Mouse (Mus musculus): Measurements from ENCODE around the gene Ate1.
"Not testable (repeated sequence)": the region's sequence is repeated elsewhere in the genome, so short reads cannot be mapped to it uniquely, and the experiment has no call there.

Gene Ate1

DNA sequence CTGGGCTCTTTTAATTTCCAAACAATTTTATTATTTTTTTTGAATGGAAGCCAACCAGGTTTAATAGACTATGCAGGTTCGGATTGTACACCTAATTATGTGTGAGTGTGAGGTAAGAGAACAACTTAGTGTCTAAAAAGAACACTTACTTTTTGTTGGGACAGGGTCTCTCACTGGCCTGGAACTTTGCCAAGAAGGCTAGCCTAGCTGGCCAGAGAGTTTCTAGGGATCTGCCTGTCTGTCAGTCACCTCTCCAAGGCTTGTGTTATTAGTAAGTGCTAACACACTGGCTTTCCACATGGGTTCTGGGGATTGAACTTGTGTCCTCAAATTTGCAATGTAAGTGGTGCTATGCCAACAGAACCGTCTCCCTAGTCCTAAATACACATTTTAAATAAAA lies 116.8 kb downstream of the Ate1 start:
- no peak for DNase-seq (ENCODE audit: low spot score in 2 of 2)

DNA sequence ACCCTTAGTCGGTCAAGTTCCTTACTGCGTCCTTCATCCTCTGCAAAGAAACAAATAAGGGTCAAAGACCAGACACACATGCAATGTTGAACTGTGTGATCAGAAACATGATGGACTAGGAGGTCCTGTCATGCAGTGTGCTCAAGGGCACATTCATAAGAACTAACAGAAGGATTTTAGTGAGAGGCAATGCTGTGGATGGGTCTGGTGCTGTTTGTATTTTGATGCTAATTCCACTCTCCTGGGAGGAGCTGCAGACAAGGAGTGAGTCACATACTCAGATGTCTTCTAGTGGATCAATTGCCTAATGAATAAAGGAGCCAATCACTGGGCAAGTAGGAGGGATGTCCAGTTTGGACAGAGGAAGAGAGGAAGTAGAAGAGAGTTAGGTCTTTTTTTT lies 125.5 kb downstream of the Ate1 start:
- DNase-seq (ENCODE audit: low spot score in 2 of 2): no peak

DNA sequence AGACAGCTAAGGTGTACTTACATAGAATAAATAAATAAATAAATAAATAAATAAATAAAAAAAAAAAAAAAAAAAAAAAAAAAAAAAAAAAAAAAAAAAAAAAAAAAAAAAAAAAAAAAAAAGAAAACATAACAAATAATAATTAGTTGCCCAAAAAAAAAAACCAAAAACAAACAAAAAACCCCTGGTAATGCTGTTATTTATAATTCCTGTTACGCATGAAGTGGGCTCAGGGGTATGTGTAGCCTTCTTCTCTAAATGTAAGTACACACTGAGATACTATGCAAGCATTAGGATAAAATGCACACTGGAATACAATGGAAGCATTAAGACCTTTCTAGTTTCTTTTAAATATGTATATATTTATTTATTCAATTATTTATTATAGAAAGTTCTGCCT lies 130.1 kb downstream of the Ate1 start:
- DNase-seq (ENCODE audit: low spot score in 2 of 2): not testable (repeated sequence)

DNA sequence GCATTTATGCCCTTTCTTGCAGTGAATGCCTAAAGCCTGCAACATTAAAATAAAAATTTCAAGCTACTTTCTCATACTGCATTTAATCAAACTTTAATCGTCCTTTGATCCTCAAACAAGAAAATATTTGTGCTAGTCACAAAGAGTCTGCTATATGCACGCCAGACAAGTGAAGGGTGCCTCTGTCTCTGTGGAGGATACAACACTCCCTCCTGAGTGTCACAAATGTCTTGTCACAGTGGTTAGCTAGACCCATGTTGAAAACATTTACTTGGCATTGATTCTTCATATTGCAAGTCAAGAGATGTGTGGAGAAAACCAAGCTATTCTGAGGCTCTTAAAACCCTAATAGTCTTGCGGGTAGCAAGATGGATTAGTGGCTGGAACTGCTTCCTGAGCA lies 133.9 kb downstream of the Ate1 start:
- no peak for DNase-seq (ENCODE audit: low spot score in 2 of 2)

DNA sequence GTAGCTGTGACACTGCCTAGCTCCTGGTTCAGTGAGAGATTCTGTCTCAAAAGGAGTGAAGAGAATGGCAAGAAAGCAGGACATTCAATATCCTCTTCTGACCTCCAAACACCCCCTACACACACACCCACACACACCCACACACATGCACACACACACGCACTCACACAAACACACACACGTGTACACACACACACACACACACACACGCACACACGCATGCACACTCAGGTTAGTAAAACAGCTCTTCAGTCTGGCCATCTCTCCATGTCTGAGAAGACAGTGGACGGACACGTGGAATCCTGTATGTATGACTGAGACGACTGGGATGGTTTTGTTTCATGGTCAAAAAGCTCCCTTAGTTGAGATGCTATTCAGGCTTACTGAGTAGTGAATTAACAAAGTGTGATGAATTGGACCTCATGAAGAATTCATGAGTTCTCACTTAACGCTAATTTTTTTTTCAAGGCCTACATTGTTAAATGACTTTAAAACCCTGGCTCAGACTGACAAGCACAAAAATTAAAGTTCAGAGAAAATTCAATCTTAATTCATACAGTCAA lies 134.4 kb downstream of the Ate1 start:
- DNase-seq (ENCODE audit: low spot score in 2 of 2): no peak

DNA sequence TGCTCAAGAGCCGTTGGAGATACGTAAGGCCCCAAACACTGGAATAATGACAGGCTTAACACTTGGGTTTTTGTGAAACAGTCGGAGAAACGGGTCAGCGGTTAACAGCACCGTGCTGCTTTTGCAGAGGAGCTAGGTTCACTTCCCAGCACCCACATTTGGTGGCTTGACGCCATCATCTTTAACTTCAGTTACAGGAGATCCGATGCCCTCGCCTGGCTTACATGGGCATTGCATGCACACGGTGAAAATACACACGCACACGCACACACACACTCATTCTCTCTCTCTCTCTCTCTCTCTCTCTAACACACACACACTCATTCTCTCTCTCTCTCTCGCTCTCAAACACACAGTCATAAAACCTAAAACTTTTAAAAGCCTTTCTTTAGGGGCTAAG lies 138.0 kb downstream of the Ate1 start:
- no peak for DNase-seq (ENCODE audit: low spot score in 2 of 2)

DNA sequence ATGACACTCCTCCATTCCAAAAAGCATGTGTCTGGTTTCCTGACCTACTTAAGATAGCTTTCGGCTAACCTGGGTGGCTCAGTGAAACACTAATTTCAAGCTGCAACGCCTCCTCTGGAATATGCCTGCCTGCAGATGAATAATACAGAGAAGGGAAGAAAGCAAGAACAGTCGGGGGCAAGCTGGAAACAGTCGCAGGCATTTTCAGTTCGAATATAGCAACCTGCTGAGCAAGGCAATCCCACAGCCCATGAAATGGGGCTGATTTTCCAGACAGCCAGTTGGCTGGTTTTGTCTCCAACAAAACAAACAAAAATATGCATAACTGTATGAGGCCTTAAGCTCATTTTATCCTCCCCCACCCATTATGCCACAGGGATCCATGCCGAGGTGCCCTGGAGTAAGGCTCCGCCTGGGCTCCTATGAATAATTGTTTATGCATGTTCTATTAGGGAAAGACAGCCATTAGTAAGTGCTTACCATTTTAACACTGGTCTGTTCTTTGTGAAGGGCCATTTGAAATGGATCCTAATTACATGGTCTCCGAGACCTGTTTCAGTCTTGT lies 138.7 kb downstream of the Ate1 start:
- no peak for DNase-seq (ENCODE audit: low spot score in 2 of 2)

DNA sequence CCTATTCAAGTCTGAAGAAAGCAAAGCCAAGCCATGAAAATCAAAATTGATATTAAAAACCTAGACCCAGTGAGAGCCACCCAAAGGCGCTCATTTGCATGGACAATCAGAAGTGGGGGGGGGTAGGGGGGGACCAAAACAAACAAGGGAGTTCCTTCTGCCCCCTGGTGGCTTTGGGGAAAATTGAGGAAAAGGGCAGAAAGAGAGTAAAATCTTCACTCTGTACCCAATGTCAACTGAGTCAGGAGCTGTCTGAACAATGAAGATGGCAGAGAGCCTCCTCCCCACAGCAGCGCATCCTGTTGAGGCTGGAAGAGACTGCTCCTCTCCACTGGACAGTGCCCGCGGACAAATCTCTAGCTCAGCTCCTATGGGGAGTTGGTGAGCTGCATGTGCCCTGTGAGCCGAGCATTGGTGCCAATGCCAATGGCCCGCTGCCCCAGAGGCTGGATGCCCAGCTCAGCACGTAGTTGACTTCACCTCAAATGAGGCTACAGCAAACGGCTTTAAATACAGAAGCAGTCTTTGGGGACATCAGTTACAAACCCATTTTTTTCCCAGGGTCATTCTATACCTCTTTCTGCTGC lies 139.3 kb downstream of the Ate1 start:
- no peak for DNase-seq (ENCODE audit: low spot score in 2 of 2)

DNA sequence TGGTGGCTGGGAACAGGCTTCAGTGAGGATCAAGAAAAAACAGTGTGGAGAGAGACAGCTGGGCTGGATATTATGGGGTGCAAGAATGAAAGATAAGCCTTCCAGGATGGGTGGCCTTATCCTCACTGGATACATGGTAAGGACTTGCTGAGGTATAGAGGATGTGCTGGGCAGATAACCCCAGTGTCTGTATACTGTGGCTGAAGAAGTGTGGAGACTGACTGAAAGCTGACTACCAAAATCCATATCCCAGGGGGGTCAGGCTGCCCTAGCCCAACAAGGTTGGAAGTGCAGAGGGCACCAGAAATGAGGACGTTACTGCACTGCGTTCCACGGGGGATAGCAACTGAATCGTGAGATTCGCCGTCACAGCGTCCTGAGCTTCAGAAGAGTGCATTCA lies 139.8 kb downstream of the Ate1 start:
- DNase-seq (ENCODE audit: low spot score in 2 of 2): no peak

DNA sequence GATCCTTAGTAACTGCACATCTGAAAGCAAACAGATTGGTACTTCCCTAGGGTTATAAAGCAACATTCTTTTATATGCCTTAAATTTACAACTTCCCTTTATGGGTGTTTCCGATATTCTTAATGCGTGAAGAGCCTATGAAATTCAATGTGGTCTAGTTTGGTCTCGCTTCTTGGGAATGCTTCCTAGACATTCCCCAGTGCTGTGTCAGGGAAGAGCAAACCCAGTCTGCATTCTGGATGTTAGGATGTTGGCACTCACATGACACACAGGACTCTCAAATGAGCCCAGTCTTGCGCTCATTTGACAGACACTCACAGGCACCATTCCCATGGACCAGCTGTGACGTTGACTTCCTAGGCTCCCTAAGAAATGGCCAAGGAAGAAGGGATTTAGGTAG lies 140.3 kb downstream of the Ate1 start:
- DNase-seq (ENCODE audit: low spot score in 2 of 2): no peak

DNA sequence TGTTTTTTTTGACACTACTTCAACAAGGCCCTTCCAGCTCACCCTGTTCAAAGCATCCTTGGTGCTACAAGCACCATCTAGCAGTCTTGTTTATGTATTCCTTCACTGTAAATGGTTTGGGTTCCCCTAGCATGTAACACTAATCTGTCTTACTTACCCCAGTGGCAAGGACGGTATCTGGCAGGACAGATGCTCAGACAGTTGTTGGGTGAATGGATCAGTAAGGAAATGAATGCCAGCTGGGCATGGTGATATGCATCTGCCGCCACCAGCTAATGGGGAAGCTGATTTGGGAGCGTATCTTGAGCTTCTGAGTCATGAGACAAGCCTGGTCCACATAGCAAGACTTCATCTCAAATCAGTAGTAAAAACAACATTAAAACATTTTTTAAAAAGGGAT lies 141.9 kb downstream of the Ate1 start:
- no peak for DNase-seq (ENCODE audit: low spot score in 2 of 2)

DNA sequence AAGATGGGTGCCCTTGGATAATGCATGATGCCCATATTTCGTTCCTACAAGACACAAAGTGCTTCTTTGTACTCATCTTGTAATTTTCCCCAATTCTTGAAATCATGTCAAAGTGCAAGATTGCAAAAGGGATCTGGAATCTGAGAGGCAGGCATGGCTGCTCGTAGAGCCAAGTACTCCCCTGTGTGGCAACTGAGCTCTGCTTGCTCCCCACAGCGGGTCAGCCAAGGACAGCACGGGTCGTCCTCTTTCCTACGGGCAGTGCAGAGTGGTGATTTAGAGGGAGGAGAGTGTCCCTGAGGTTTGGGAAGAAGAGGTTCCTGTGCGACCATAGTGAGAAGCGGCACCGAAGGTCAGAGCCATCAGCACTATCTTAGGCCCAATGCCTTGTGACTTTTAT lies 145.9 kb downstream of the Ate1 start:
- no peak for DNase-seq (ENCODE audit: low spot score in 2 of 2)

DNA sequence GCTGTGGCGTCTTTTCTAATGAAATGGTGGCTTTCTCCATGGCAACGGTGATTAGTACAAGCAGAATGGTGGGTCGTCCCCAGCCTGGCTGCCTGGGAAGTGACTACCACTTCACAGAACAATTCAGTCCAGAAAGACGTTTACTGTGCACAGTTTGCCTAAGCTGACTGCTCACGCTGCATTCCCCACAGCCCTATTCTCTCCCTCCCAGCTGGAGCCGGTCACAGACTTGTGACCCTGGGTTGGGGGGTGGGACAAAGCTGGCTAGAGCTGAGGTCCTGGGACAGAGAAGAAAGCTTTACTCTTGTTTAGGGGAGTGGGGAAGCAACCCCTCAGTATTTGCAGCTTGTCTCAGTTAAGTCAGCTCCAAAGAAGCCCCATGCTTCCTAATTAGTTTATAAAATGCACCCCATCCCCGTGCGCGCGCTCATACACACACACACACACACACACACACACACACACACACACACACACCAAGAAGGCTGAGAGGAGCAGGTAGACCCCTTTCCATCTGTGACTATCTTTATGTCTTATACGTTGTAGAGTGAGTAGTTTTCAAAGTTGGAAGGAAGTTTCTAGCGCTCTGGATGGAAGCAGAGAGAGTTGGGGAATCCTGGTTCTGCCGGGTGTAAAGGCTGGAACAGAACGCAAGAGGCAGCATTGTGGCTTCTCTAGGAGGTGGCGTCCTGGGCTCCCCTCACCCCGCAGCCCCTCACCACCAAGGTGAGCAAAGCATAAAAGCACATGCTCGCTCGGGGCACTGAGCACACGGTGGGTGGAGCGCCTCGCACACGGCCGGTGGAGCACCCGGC lies 151.1 kb downstream of the Ate1 start:
- DNase-seq (ENCODE audit: low spot score in 2 of 2): no peak

DNA sequence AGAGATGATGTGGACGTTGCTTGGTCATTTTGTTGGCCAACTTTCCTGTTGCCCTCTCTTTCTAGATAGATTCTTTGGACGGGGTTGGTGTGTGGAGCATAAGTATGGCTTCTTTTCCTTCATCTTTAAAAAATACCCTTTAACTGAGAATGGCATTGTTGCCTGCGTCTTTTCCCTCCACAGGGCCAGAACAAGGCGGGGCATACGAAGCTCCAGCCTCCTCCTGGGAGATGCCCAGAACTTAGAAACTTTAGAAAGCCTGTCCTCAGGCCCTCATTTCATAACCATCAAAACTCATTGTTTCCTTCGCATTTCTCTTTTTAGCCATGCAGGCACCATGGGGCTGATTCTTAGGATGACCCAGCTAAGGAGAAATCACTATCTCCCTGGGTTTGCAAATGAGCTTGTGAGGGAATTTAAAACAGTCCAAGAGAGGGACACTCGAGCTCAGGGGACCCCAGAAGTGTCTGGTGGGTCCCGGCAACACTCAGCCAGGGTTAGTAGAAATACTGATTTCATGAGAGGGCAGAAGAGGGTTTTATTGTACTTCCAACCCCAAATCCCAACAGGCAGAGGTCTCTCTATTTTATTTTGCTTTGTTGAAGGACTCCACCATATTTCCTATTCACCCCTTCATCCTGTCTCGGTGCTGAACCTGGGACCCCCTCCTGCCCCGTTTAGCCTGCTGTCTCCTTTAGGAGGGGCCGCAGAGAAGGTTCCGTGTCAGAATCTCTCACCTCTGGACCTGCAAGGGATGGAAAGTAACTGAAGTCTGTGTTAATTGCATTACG lies 151.9 kb downstream of the Ate1 start:
- no peak for DNase-seq (ENCODE audit: low spot score in 2 of 2)

DNA sequence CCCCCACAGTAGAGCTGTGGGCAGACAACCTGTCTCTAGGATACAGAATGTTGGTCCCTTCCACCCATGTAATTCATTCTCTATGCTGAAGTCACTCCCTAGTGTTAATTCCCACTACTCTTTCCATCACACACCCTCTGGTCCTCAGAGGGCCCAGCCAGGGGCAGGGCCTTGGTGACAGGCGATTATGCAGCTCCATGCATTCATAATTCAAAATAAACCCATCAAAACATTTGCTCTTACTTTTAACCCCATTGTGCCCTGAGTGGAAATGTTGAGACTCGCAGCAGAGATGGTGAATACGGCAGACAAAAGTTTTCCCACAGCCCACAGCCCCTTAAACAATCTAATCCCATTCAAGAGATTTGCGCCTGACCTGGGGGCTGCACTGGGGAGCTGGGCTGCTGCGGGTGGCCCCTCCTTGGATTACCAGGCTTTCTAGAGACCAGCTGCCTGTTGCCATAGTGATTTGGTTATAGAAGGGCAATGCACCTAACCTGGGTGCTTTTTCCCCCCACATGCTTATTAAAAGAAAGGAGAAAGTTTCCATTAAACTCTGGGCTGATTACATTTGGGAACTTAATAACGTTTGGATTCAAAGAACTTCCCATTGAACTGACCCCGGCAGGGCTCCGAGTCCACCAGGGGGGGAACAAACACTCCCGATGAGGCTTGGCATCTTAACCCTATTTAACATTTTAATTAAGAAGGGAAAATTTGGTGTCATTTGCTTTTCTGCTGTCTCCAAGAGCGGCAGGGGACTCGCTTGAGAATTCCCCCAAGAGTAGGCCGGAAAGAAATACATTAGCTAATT lies 152.7 kb downstream of the Ate1 start:
- DNase-seq (ENCODE audit: low spot score in 2 of 2): no peak

DNA sequence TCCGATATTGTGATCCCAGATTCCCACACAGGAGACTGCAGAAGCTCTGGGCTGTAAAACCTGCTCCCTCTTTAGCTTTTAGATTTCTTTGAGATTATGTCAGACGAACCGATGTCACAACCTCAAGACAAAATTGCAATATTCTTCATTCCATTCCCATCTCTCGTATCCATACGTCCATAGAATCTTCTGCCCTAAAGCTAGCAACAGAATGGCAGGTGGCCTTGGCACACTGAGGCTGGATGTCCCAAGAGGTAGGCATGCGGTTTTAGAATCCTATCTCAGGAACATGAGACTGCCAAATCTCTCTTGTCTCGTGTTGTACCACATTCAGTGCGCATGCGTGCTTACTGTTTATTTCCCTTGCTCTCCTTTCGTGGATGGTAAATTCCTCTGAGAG lies 154.5 kb downstream of the Ate1 start:
- DNase-seq (ENCODE audit: low spot score in 2 of 2): no peak
